Mouse (Mus musculus) common myeloid progenitor, adult 5-6 weeks (primary cell): ENCODE measurements around the gene Mapk8ip1. TPM values are rescaled to one million over a fixed set of nuclear protein-coding genes. Genes with fewer than 3 reads are reported as not detected.

Experiments used
- ATAC-seq: replicated peaks from 2 replicates; pipeline ENCODE4 v1.8.0; 2016; ENCODE audit warnings: low read depth, mild to moderate bottlenecking, moderate TSS enrichment, inconsistent platforms; ENCODE audit not compliant: poor library complexity, severe bottlenecking
- total RNA-seq: library from RNA; stranded (forward); fragments of 200-1000, 187-1606 nt; gene quantifications from 2 replicates; pipeline ENCODE4 v1.2.3, GENCODE M21; 2017

Mapk8ip1 gene
- total RNA-seq, 1 experiment from 2014 or later = not detected

DNA sequence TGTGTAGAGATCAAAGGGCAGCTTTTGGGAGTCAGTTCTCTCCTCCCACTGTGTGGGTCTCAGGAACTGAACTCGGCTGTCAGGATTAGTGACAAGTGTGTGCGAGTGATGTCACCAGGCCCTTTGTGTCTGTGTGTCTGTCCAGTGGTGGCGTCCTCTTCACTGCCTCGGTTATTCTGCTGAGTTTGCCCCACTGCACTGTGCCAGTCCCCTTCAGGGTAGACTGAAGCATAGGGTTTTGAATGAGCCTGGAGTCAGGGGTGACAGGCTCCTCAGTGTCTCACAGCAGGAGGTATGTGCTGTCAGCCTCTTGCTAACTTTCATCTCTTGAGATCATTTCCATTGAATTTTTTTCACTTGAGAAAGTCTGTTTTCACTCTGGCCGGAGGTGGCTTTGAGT lies 47.7 kb downstream of the Mapk8ip1 start:
- ATAC-seq = no peak

DNA sequence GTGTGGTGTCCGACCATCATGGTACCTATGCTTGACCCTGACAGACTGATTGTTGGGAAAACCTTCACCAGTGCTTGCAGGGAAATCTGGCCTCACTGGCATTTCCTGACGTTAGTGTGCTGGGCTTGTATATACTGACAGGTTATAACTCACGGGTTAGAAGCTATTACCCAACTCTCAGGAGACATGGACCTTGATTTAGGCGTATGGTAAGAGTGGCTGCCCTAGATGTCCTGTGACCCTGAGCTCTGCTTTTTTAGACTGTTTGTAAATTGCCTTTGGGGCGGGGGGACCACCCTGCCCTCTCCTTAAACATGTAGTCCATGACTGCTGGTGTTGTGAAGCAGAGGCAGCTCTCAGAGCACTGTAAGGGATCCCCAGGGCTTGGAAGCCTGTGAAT lies 50.4 kb downstream of the Mapk8ip1 start:
- ATAC-seq = no peak

DNA sequence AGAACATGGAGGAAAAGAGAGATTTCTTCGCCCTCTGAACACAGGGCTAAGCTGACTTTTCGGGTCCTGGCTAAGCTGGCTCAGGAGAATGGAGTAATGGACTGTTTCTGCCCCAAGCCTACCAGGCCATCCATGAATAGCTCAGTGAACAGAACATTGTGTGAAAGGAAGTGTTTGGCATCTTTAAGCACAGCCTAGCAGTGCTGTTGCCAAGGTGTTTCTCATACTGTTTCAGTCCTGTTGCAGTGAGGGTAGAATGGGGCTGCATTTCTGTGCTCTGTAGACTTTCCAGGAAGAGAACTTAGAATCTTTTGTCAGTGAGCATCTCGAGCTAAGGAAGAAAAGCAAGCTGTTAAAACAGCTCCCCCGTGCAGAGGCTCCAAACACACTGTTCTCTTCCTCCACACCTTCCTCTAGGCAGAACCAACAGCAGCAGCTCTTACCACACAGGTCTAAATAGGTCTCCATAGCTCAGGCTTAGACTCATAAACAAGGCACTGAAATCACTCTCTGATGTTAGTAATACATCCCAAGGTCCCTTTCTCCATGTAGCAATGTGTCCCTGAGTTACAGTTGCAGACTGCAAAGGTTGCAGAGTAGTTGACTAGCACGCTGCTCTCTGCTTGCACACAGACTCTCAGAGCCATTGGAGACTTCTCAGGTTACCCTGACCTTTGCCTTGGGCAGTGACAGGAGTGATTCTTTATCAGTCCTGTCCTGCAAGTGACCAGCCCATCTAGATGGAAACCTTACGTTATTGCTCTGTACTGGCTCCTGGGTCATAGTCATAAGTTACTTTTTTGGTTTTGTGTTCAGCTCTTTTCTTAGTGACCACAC lies 51.3 kb downstream of the Mapk8ip1 start:
- ATAC-seq = no peak

DNA sequence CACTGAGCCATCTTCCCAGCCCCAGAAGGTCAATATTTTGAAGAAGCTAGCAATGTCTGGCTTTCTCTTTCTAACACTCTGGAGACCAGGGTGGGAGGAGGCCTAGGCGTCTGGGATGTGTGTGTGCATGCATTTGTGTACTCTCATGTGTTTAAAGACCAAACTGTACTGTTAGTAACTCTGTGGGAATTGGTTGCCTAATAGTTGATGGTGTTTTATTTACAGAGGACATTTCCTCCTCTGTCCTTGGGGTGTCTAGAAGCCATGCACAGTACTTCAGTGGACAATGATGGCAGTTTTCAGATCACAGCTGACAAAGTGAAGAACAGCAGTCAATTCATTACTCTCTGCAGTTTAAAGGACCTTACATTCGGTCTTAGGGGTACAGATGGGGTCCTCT lies 53.9 kb downstream of the Mapk8ip1 start:
- no peak for ATAC-seq

DNA sequence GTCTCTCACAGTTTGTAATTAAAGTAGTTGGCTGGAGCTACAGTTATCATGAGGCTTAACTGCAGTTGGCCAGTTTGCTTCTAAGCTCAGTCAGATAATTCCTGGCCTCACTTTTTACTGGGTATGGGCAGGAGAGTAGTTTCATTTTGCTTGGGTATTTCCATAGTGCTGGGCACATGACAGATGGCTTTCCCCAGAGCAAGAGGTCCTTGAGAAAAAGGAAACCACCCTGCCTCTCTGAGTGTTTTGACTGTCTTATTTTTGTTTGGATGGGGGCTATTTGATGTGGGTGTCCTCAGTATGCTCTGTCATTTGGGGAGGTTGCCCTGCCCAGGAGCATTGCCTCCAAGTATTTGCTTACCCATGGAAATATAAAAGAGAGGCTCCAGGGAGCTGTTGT lies 58.6 kb downstream of the Mapk8ip1 start:
- ATAC-seq = no peak

Other genes with a start within 250 kb of the Mapk8ip1 start
- 16.0 and 18.1 TPM in 2 replicates for gene Pex16, start 26.6 kb downstream of the Mapk8ip1 start, total RNA-seq
- gene Large2, start 26.4 kb downstream of the Mapk8ip1 start, total RNA-seq = 0.15 and 1.8 TPM in 2 replicates
- 0.68 and 2.1 TPM in 2 replicates for gene 1700029I15Rik, start 18.7 kb downstream of the Mapk8ip1 start, total RNA-seq
- 11.2 and 12.6 TPM in 2 replicates for gene Cry2, start 32.8 kb upstream of the Mapk8ip1 start, total RNA-seq
- gene Slc35c1, start 59.3 kb upstream of the Mapk8ip1 start, total RNA-seq = 12.0 and 19.4 TPM in 2 replicates
- gene Chst1, start 198.4 kb upstream of the Mapk8ip1 start, total RNA-seq = 0.64 and 1.7 TPM in 2 replicates